Mouse (Mus musculus): Measurements from ENCODE around the gene Polr1a. TPM values are rescaled to one million over a fixed set of nuclear protein-coding genes. Genes with fewer than 3 reads are reported as not detected.

The Polr1a gene
- polyA plus RNA-seq, 1 experiment from 2014 or later, result 35.0 TPM

GRCm38 (mm10) chr6:71985984-71986383 lies 77.1 kb downstream of the Polr1a start:
- peaks cover 33% of the 10 kb centered on the region for H3K4me1 ChIP-seq
- WGBS, result 84% methylated on average over 4 of the region's 4 CpGs
- peaks cover 10% of the 10 kb centered on the region for H3K36me3 ChIP-seq
- no peak overlapping the region for H3K4me3 ChIP-seq
- no peaks in the 10 kb centered on the region for H3K9me3 ChIP-seq
- no peak overlapping the region for H3K27ac ChIP-seq
- no peak overlapping the region for H3K9ac ChIP-seq
- no peaks in the 10 kb centered on the region for H3K27me3 ChIP-seq
- ATAC-seq (ENCODE audit: insufficient number of reproducible peaks, insufficient read depth, low FRiP score, low TSS enrichment, low read depth), result no peak
- no peak overlapping the region for H3K4me2 ChIP-seq

GRCm38 (mm10) chr6:71987546-71988248 lies 78.8 kb downstream of the Polr1a start:
- H3K9ac ChIP-seq, result no peak overlapping the region
- WGBS, result 44% methylated on average over 7 of the region's 7 CpGs
- no peak overlapping the region for H3K27ac ChIP-seq
- H3K36me3 ChIP-seq, result no peaks in the 10 kb centered on the region
- H3K4me1 ChIP-seq, result peaks cover 43% of the 10 kb centered on the region
- H3K27me3 ChIP-seq, result no peaks in the 10 kb centered on the region
- ATAC-seq (ENCODE audit: insufficient number of reproducible peaks, insufficient read depth, low FRiP score, low TSS enrichment, low read depth), result no peak
- no peaks in the 10 kb centered on the region for H3K9me3 ChIP-seq
- H3K4me3 ChIP-seq, result no peak overlapping the region
- H3K4me2 ChIP-seq, result no peak overlapping the region

GRCm38 (mm10) chr6:71989647-71990351 lies 80.9 kb downstream of the Polr1a start:
- peaks cover 43% of the 10 kb centered on the region for H3K4me1 ChIP-seq
- H3K9ac ChIP-seq, result peak overlapping the region; percentile 36; the same call in 1 of the 2 replicates
- H3K27ac ChIP-seq, result peak overlapping the region; percentile 94
- H3K36me3 ChIP-seq, result no peaks in the 10 kb centered on the region
- peak overlapping the region; percentile 32 for H3K4me2 ChIP-seq
- no peak overlapping the region for H3K4me3 ChIP-seq
- peak; percentile 70 for ATAC-seq (ENCODE audit: insufficient number of reproducible peaks, insufficient read depth, low FRiP score, low TSS enrichment, low read depth)
- H3K27me3 ChIP-seq, result no peaks in the 10 kb centered on the region
- H3K9me3 ChIP-seq, result no peaks in the 10 kb centered on the region
- WGBS, result 14% methylated on average over 8 of the region's 8 CpGs

GRCm38 (mm10) chr6:71990371-71990837 lies 81.6 kb downstream of the Polr1a start:
- H3K9me3 ChIP-seq, result no peaks in the 10 kb centered on the region
- H3K4me3 ChIP-seq, result no peak overlapping the region
- H3K27me3 ChIP-seq, result no peaks in the 10 kb centered on the region
- no peak for ATAC-seq (ENCODE audit: insufficient number of reproducible peaks, insufficient read depth, low FRiP score, low TSS enrichment, low read depth)
- peak overlapping the region; percentile 32 for H3K4me2 ChIP-seq
- 58% methylated on average over 8 of the region's 8 CpGs for WGBS
- H3K4me1 ChIP-seq, result peaks cover 43% of the 10 kb centered on the region
- peak overlapping the region; percentile 94 for H3K27ac ChIP-seq
- no peaks in the 10 kb centered on the region for H3K36me3 ChIP-seq
- H3K9ac ChIP-seq, result peak overlapping the region; percentile 36; the same call in 1 of the 2 replicates

- Histone ChIP-seq H3K4me1 (peaks cover 43% of the 10 kb centered on the region), H3K4me3 (no peak overlapping the region), H3K27ac (peak overlapping the region; percentile 94), H3K9ac (no peak overlapping the region), H3K9me3 (0 out of 2 replicates have a peak, but pooled peaks cover under 1% of the 10 kb centered on the region), H3K4me2 (no peak overlapping the region), H3K27me3 (no peaks in the 10 kb centered on the region), H3K36me3 (no peaks in the 10 kb centered on the region)
- no peak for ATAC-seq (ENCODE audit: insufficient number of reproducible peaks, insufficient read depth, low FRiP score, low TSS enrichment, low read depth)
- 58% methylated on average over 8 of the region's 8 CpGs for WGBS
Measured at GRCm38 (mm10) chr6:71991190-71991932, 82.5 kb downstream of the Polr1a start.

GRCm38 (mm10) chr6:71991933-71992325 lies 83.1 kb downstream of the Polr1a start:
- no peak overlapping the region for H3K9ac ChIP-seq
- H3K27me3 ChIP-seq, result no peaks in the 10 kb centered on the region
- H3K36me3 ChIP-seq, result no peaks in the 10 kb centered on the region
- 76% methylated on average over 2 of the region's 2 CpGs for WGBS
- no peak for ATAC-seq (ENCODE audit: insufficient number of reproducible peaks, insufficient read depth, low FRiP score, low TSS enrichment, low read depth)
- no peak overlapping the region for H3K4me3 ChIP-seq
- H3K4me2 ChIP-seq, result no peak overlapping the region
- 0 out of 2 replicates have a peak, but pooled peaks cover 3% of the 10 kb centered on the region for H3K9me3 ChIP-seq
- no peak overlapping the region for H3K27ac ChIP-seq
- peaks cover 43% of the 10 kb centered on the region for H3K4me1 ChIP-seq

GRCm38 (mm10) chr6:71994004-71994403 lies 85.2 kb downstream of the Polr1a start:
- no peak overlapping the region for H3K9ac ChIP-seq
- H3K4me1 ChIP-seq, result peaks cover 29% of the 10 kb centered on the region
- no peaks in the 10 kb centered on the region for H3K36me3 ChIP-seq
- 83% methylated on average over 4 of the region's 4 CpGs for WGBS
- no peaks in the 10 kb centered on the region for H3K27me3 ChIP-seq
- no peak overlapping the region for H3K4me3 ChIP-seq
- H3K27ac ChIP-seq, result no peak overlapping the region
- H3K9me3 ChIP-seq, result 0 out of 2 replicates have a peak, but pooled peaks cover 3% of the 10 kb centered on the region
- ATAC-seq (ENCODE audit: insufficient number of reproducible peaks, insufficient read depth, low FRiP score, low TSS enrichment, low read depth), result no peak
- H3K4me2 ChIP-seq, result no peak overlapping the region

- H3K36me3 ChIP-seq, result no peaks in the 10 kb centered on the region
- H3K9me3 ChIP-seq, result 0 out of 2 replicates have a peak, but pooled peaks cover 3% of the 10 kb centered on the region
- no peak overlapping the region for H3K9ac ChIP-seq
- ATAC-seq (ENCODE audit: insufficient number of reproducible peaks, insufficient read depth, low FRiP score, low TSS enrichment, low read depth), result no peak
- H3K4me1 ChIP-seq, result peaks cover 18% of the 10 kb centered on the region
- no peak overlapping the region for H3K27ac ChIP-seq
- H3K4me3 ChIP-seq, result no peak overlapping the region
- WGBS, result 85% methylated on average over 3 of the region's 3 CpGs
- H3K4me2 ChIP-seq, result no peak overlapping the region
- H3K27me3 ChIP-seq, result no peaks in the 10 kb centered on the region
Measured at GRCm38 (mm10) chr6:71995081-71995480, 86.2 kb downstream of the Polr1a start.

- no peak overlapping the region for H3K27ac ChIP-seq
- H3K4me3 ChIP-seq, result no peak overlapping the region
- H3K4me2 ChIP-seq, result no peak overlapping the region
- no peaks in the 10 kb centered on the region for H3K4me1 ChIP-seq
- H3K36me3 ChIP-seq, result no peaks in the 10 kb centered on the region
- H3K27me3 ChIP-seq, result no peaks in the 10 kb centered on the region
- no peak overlapping the region for H3K9ac ChIP-seq
- H3K9me3 ChIP-seq, result 0 out of 2 replicates have a peak, but pooled peaks cover 3% of the 10 kb centered on the region
- WGBS, result 86% methylated on average over 1 of the region's 1 CpGs
- ATAC-seq (ENCODE audit: insufficient number of reproducible peaks, insufficient read depth, low FRiP score, low TSS enrichment, low read depth), result no peak
Measured at GRCm38 (mm10) chr6:71997215-71997614, 88.4 kb downstream of the Polr1a start.

GRCm38 (mm10) chr6:71999917-72000512 lies 91.2 kb downstream of the Polr1a start:
- Histone ChIP-seq H3K9ac (no peak overlapping the region), H3K4me3 (no peak overlapping the region), H3K4me1 (no peaks in the 10 kb centered on the region), H3K36me3 (no peaks in the 10 kb centered on the region), H3K27me3 (no peaks in the 10 kb centered on the region), H3K27ac (no peak overlapping the region), H3K9me3 (0 out of 2 replicates have a peak, but pooled peaks cover 3% of the 10 kb centered on the region), H3K4me2 (no peak overlapping the region)
- WGBS, result 76% methylated on average over 11 of the region's 11 CpGs
- no peak for ATAC-seq (ENCODE audit: insufficient number of reproducible peaks, insufficient read depth, low FRiP score, low TSS enrichment, low read depth)

- Histone ChIP-seq H3K9ac (no peak overlapping the region), H3K27ac (no peak overlapping the region), H3K27me3 (no peaks in the 10 kb centered on the region), H3K9me3 (0 out of 2 replicates have a peak, but pooled peaks cover 3% of the 10 kb centered on the region), H3K36me3 (no peaks in the 10 kb centered on the region), H3K4me3 (no peak overlapping the region), H3K4me1 (no peaks in the 10 kb centered on the region), H3K4me2 (no peak overlapping the region)
- 83% methylated on average over 5 of the region's 5 CpGs for WGBS
- no peak for ATAC-seq (ENCODE audit: insufficient number of reproducible peaks, insufficient read depth, low FRiP score, low TSS enrichment, low read depth)
Measured at GRCm38 (mm10) chr6:72001220-72001777, 92.4 kb downstream of the Polr1a start.
